24 mouse cellular contexts compared by ENCODE assay signal in genomic region chr4:34234645-34235044, GRCm38 (mm10).
DNase-seq lines count a peak whose midpoint lies in the region; ATAC-seq lines count a peak whose summit lies in the region.
"Had no signal": no experiment of that assay in that cellular context is flagged by ENCODE, and none has a peak within 500 bp of the region (broad histone marks: within the 10 kb centered on the region; RNA-seq: fewer than 3 reads in every experiment).

No protein-coding gene starts in this region.

- H3K36me3 ChIP-seq in neural tube, embryonic 12.5 days, result no peaks in the 10 kb centered on the region
- no peaks in the 10 kb centered on the region for H3K36me3 ChIP-seq in midbrain, embryonic 11.5 days (ENCODE audit: control insufficient read depth, insufficient read depth, low read length)
- H3K36me3 ChIP-seq: forebrain, embryonic 15.5 days; heart, embryonic 15.5 days; hindbrain, embryonic 10.5 days had no signal

- peak; percentile 30 for DNase-seq in adrenal gland, postnatal 10 days
- no peak for DNase-seq in adrenal gland, adult 18-20 months (ENCODE audit: low spot score in 2 of 2)
- no peak for DNase-seq in neural tube, embryonic 10.5 days (ENCODE audit: extremely low spot score, low spot score)
- peak; percentile 25 to 61 for DNase-seq in kidney, postnatal 25 days
- no peak for DNase-seq in left cerebral cortex, postnatal 14 days (ENCODE audit: low spot score in 2 of 2)
- no peak for DNase-seq in midbrain, embryonic 11.5 days (ENCODE audit: low spot score, missing footprints)
- DNase-seq: cerebellum, adult 11 months; cerebellum, postnatal 14 days; gastrocnemius, postnatal 36 days; left cerebral cortex, postnatal 4 days; liver; liver, postnatal 0 days; lung, postnatal 14 days; thymus, postnatal 14 days had no signal

- H3K9ac ChIP-seq in neural tube, embryonic 12.5 days, result no peak overlapping the region
- H3K9ac ChIP-seq in midbrain, embryonic 11.5 days (ENCODE audit: low read length), result no peak overlapping the region
- H3K9ac ChIP-seq: forebrain, embryonic 15.5 days; heart, embryonic 15.5 days; liver, postnatal 0 days had no signal

- no peaks in the 10 kb centered on the region for H3K9me3 ChIP-seq in neural tube, embryonic 12.5 days
- no peaks in the 10 kb centered on the region for H3K9me3 ChIP-seq in midbrain, embryonic 11.5 days (ENCODE audit: control insufficient read depth, low read length)
- H3K9me3 ChIP-seq: forebrain, embryonic 15.5 days; heart, embryonic 15.5 days; hindbrain, embryonic 10.5 days had no signal

- no peak overlapping the region for H3K4me3 ChIP-seq in neural tube, embryonic 12.5 days
- no peak overlapping the region for H3K4me3 ChIP-seq in midbrain, embryonic 11.5 days (ENCODE audit: low read depth, low read length)
- H3K4me3 ChIP-seq: forebrain, embryonic 15.5 days; heart, embryonic 15.5 days; hindbrain, embryonic 10.5 days; megakaryocyte, embryonic 14.5 days had no signal

- WGBS in neural tube, embryonic 12.5 days, result 67% methylated on average over 8 of the region's 8 CpGs
- WGBS in midbrain, embryonic 11.5 days, result 93% methylated on average over 8 of the region's 8 CpGs

- H3K4me2 ChIP-seq in neural tube, embryonic 12.5 days (replicated peaks), result peak overlapping the region; percentile 14; the same call in 1 of the 2 replicates
- H3K4me2 ChIP-seq in midbrain, embryonic 11.5 days, result no peak overlapping the region
- H3K4me2 ChIP-seq: forebrain, embryonic 15.5 days; heart, embryonic 15.5 days had no signal

- no peak overlapping the region for H3K27ac ChIP-seq in neural tube, embryonic 12.5 days
- H3K27ac ChIP-seq in midbrain, embryonic 11.5 days (ENCODE audit: low read depth, low read length), result no peak overlapping the region
- H3K27ac ChIP-seq: forebrain, embryonic 15.5 days; heart, embryonic 15.5 days; hindbrain, embryonic 10.5 days; stomach, postnatal 0 days had no signal

- ATAC-seq in neural tube, embryonic 12.5 days (ENCODE audit: low FRiP score, low read depth), result 0 out of 2 replicates have a peak, but pooled peaks have one; percentile 5
- no peak for ATAC-seq in midbrain, embryonic 11.5 days (ENCODE audit: low FRiP score)
- ATAC-seq: activated CD4-positive, CD25-positive, alpha-beta regulatory T cell, adult 4 months; CD4-positive, CD25-positive, alpha-beta regulatory T cell, adult 4 months; forebrain, embryonic 15.5 days; intestine, embryonic 16.5 days; liver, postnatal 0 days; midbrain, embryonic 16.5 days had no signal

- peaks cover 6% of the 10 kb centered on the region; the same call in 1 of the 2 replicates for H3K4me1 ChIP-seq in neural tube, embryonic 12.5 days
- H3K4me1 ChIP-seq in midbrain, embryonic 11.5 days (ENCODE audit: control insufficient read depth, insufficient read depth, low read length), result no peaks in the 10 kb centered on the region
- H3K4me1 ChIP-seq: forebrain, embryonic 15.5 days; heart, embryonic 15.5 days had no signal

- intact Hi-C loops in left cerebral cortex, postnatal 14 days (cut with DNase I), result no loop called here

- H3K27me3 ChIP-seq in neural tube, embryonic 12.5 days (replicated peaks), result no peaks in the 10 kb centered on the region
- H3K27me3 ChIP-seq in midbrain, embryonic 11.5 days (ENCODE audit: control insufficient read depth, insufficient read depth, low read length), result no peaks in the 10 kb centered on the region
- H3K27me3 ChIP-seq: forebrain, embryonic 15.5 days; heart, embryonic 15.5 days had no signal

Comparison
In these comparisons a context has a peak if more than half of its experiments do, and no peak if none do; other contexts are left out.
1. DNase-seq: peak in adrenal gland, postnatal 10 days (single experiment) and kidney, postnatal 25 days (2 of 2); none in adrenal gland, adult 18-20 months (0 of 2), neural tube, embryonic 10.5 days (single experiment), left cerebral cortex, postnatal 14 days (0 of 2) and midbrain, embryonic 11.5 days (single experiment).